Mouse (Mus musculus): ENCODE data around the gene Ech1. TPM values are rescaled to one million over a fixed set of nuclear protein-coding genes. Genes with fewer than 3 reads are reported as not detected.

Gene Ech1
- 62.4 and 62.7 TPM in 2 replicates for polyA plus RNA-seq (2012; rRNA removed)
- 92.5 and 97.4 TPM in 2 replicates for polyA plus RNA-seq (2014; fragmentation: Nextera tagmentation; extraction: Ambion mirVana)

- DNase-seq (ENCODE audit: low read depth in 3 of 3, low spot score in 3 of 3) (peak; percentile 87 to 90 (median 87)), ATAC-seq (ENCODE audit: insufficient read depth) (peak; percentile 85)
- 2% methylated on average over 33 of the region's 33 CpGs for WGBS (ENCODE audit: insufficient replicate concordance)
- Histone ChIP-seq H3K36me3 (replicated peaks; ENCODE audit: control insufficient read depth, insufficient read depth, low read depth) (peaks cover 36% of the 10 kb centered on the region), H3K9me3 (ENCODE audit: control insufficient read depth, low read length) (no peaks in the 10 kb centered on the region), H3K27me3 (ENCODE audit: control insufficient read depth, insufficient read depth, low read length) (no peaks in the 10 kb centered on the region), H3K27ac (peak within 1 kb of the TSS; percentile 69), H3K4me1 (replicated peaks; ENCODE audit: control insufficient read depth in 2 of 2, insufficient read depth in 2 of 2, low read length in 1 of 2) (peaks cover 8 to 13% of the 10 kb centered on the region in 2 experiments), H3K4me2 (ENCODE audit: low read depth) (peak within 1 kb of the TSS; percentile 66), H3K9ac (replicated peaks) (peak within 1 kb of the TSS; percentile 77), H3K4me3 (ENCODE audit: insufficient read depth in 1 of 2, low read depth in 2 of 2, low read length in 2 of 2) (peak within 1 kb of the TSS; percentile 61 to 87)
- TF ChIP-seq CTCF (IDR thresholded peaks at IDR 0.05; ENCODE audit: low read depth), result no peak
- TF ChIP-seq EP300 (IDR thresholded peaks at IDR 0.05; ENCODE audit: low read depth), result no peak
Observed at GRCm38 (mm10) chr7:28824941-28825685, at the start of gene Ech1. Gene Ech1 (plus strand): TSS chr7:28825217.

GRCm38 (mm10) chr7:28778825-28779224 lies 46.2 kb upstream of the Ech1 start:
- no peak overlapping the region for H3K4me2 ChIP-seq (ENCODE audit: low read depth)
- no peak overlapping the region for H3K27ac ChIP-seq
- peaks cover 2 to 6% of the 10 kb centered on the region in 2 experiments for H3K4me1 ChIP-seq (replicated peaks; ENCODE audit: control insufficient read depth in 2 of 2, insufficient read depth in 2 of 2, low read length in 1 of 2)
- ATAC-seq (ENCODE audit: insufficient read depth) (no peak), DNase-seq (ENCODE audit: low read depth in 3 of 3, low spot score in 3 of 3) (no peak)
- no peak overlapping the region for H3K4me3 ChIP-seq (ENCODE audit: insufficient read depth in 1 of 2, low read depth in 2 of 2, low read length in 2 of 2)
- 79% methylated on average over 9 of the region's 9 CpGs for WGBS (ENCODE audit: insufficient replicate concordance)
- H3K9ac ChIP-seq (replicated peaks), result no peak overlapping the region
- H3K27me3 ChIP-seq (ENCODE audit: control insufficient read depth, insufficient read depth, low read length), result no peaks in the 10 kb centered on the region
- H3K9me3 ChIP-seq (ENCODE audit: control insufficient read depth, low read length), result no peaks in the 10 kb centered on the region
- TF ChIP-seq CTCF (IDR thresholded peaks at IDR 0.05; ENCODE audit: low read depth) (no peak), EP300 (IDR thresholded peaks at IDR 0.05; ENCODE audit: low read depth) (no peak)
- no peaks in the 10 kb centered on the region for H3K36me3 ChIP-seq (replicated peaks; ENCODE audit: control insufficient read depth, insufficient read depth, low read depth)

- H3K36me3 ChIP-seq (replicated peaks; ENCODE audit: control insufficient read depth, insufficient read depth, low read depth), result no peaks in the 10 kb centered on the region
- H3K9me3 ChIP-seq (ENCODE audit: control insufficient read depth, low read length), result no peaks in the 10 kb centered on the region
- no peak overlapping the region for H3K9ac ChIP-seq (replicated peaks)
- no peak overlapping the region for H3K4me3 ChIP-seq (ENCODE audit: insufficient read depth in 1 of 2, low read depth in 2 of 2, low read length in 2 of 2)
- H3K4me2 ChIP-seq (ENCODE audit: low read depth), result no peak overlapping the region
- H3K4me1 ChIP-seq (replicated peaks; ENCODE audit: control insufficient read depth in 2 of 2, insufficient read depth in 2 of 2, low read length in 1 of 2), result peaks cover 2 to 6% of the 10 kb centered on the region in 2 experiments
- ATAC-seq (ENCODE audit: insufficient read depth) (peak; percentile 62; the same call in 1 of the 2 replicates), DNase-seq (ENCODE audit: low read depth in 3 of 3, low spot score in 3 of 3) (peak; percentile 74)
- 38% methylated on average over 6 of the region's 6 CpGs for WGBS (ENCODE audit: insufficient replicate concordance)
- TF ChIP-seq CTCF (IDR thresholded peaks at IDR 0.05; ENCODE audit: low read depth), result peak; percentile 88
- TF ChIP-seq EP300 (IDR thresholded peaks at IDR 0.05; ENCODE audit: low read depth), result no peak
- no peaks in the 10 kb centered on the region for H3K27me3 ChIP-seq (ENCODE audit: control insufficient read depth, insufficient read depth, low read length)
- no peak overlapping the region for H3K27ac ChIP-seq
Observed at GRCm38 (mm10) chr7:28780067-28780658, 44.9 kb upstream of the Ech1 start.

- H3K36me3 ChIP-seq (replicated peaks; ENCODE audit: control insufficient read depth, insufficient read depth, low read depth), result no peaks in the 10 kb centered on the region
- H3K9ac ChIP-seq (replicated peaks), result no peak overlapping the region
- no peak overlapping the region for H3K4me3 ChIP-seq (ENCODE audit: insufficient read depth in 1 of 2, low read depth in 2 of 2, low read length in 2 of 2)
- H3K4me2 ChIP-seq (ENCODE audit: low read depth), result no peak overlapping the region
- no peak overlapping the region for H3K27ac ChIP-seq
- DNase-seq (ENCODE audit: low read depth in 3 of 3, low spot score in 3 of 3) (no peak), ATAC-seq (ENCODE audit: insufficient read depth) (no peak)
- WGBS (ENCODE audit: insufficient replicate concordance), result 48% methylated on average over 7 of the region's 7 CpGs
- TF ChIP-seq EP300 (IDR thresholded peaks at IDR 0.05; ENCODE audit: low read depth), result no peak
- H3K27me3 ChIP-seq (ENCODE audit: control insufficient read depth, insufficient read depth, low read length), result no peaks in the 10 kb centered on the region
- H3K4me1 ChIP-seq (replicated peaks; ENCODE audit: control insufficient read depth in 2 of 2, insufficient read depth in 2 of 2, low read length in 1 of 2), result peaks cover 2 to 6% of the 10 kb centered on the region in 2 experiments
- H3K9me3 ChIP-seq (ENCODE audit: control insufficient read depth, low read length), result no peaks in the 10 kb centered on the region
Observed at GRCm38 (mm10) chr7:28780857-28781256, 44.2 kb upstream of the Ech1 start.

- Histone ChIP-seq H3K27ac (no peak overlapping the region), H3K9ac (replicated peaks) (no peak overlapping the region), H3K4me2 (ENCODE audit: low read depth) (no peak overlapping the region), H3K36me3 (replicated peaks; ENCODE audit: control insufficient read depth, insufficient read depth, low read depth) (no peaks in the 10 kb centered on the region), H3K27me3 (ENCODE audit: control insufficient read depth, insufficient read depth, low read length) (no peaks in the 10 kb centered on the region), H3K9me3 (ENCODE audit: control insufficient read depth, low read length) (no peaks in the 10 kb centered on the region), H3K4me3 (ENCODE audit: insufficient read depth in 1 of 2, low read depth in 2 of 2, low read length in 2 of 2) (no peak overlapping the region), H3K4me1 (replicated peaks; ENCODE audit: control insufficient read depth in 2 of 2, insufficient read depth in 2 of 2, low read length in 1 of 2) (peaks cover 2 to 6% of the 10 kb centered on the region in 2 experiments)
- no peak for DNase-seq (ENCODE audit: low read depth in 3 of 3, low spot score in 3 of 3)
- no peak for ATAC-seq (ENCODE audit: insufficient read depth)
- 69% methylated on average over 8 of the region's 8 CpGs for WGBS (ENCODE audit: insufficient replicate concordance)
- no peak for TF ChIP-seq CTCF (IDR thresholded peaks at IDR 0.05; ENCODE audit: low read depth)
- no peak for TF ChIP-seq EP300 (IDR thresholded peaks at IDR 0.05; ENCODE audit: low read depth)
Observed at GRCm38 (mm10) chr7:28781261-28781663, 43.8 kb upstream of the Ech1 start.
